Mouse (Mus musculus): ENCODE measurements around the gene Ankrd28.
"Not testable (repeated sequence)": the region's sequence is repeated elsewhere in the genome, so short reads cannot be mapped to it uniquely, and the experiment has no call there.

Gene Ankrd28

GRCm38 (mm10) chr14:31830571-31831369, at the start of gene Ankrd28:
Gene Ankrd28, minus strand, starts transcription at chr14:31830651.
- DNase-seq (ENCODE audit: low spot score in 2 of 2) = peak; percentile 94 to 95

- no peak for DNase-seq (ENCODE audit: low spot score in 2 of 2)
Observed at GRCm38 (mm10) chr14:31879456-31879855, 49.0 kb upstream of the Ankrd28 start.

- DNase-seq (ENCODE audit: low spot score in 2 of 2) = no peak
Observed at GRCm38 (mm10) chr14:31872130-31872529, 41.7 kb upstream of the Ankrd28 start.

- DNase-seq (ENCODE audit: low spot score in 2 of 2) = no peak
Observed at GRCm38 (mm10) chr14:31870436-31870835, 40.0 kb upstream of the Ankrd28 start.

GRCm38 (mm10) chr14:31868591-31868990, 38.1 kb upstream of the Ankrd28 start:
- no peak for DNase-seq (ENCODE audit: low spot score in 2 of 2)

- DNase-seq (ENCODE audit: low spot score in 2 of 2) = not testable (repeated sequence)
Observed at GRCm38 (mm10) chr14:31866366-31866765, 35.9 kb upstream of the Ankrd28 start.

GRCm38 (mm10) chr14:31858679-31859078, 28.2 kb upstream of the Ankrd28 start:
- no peak for DNase-seq (ENCODE audit: low spot score in 2 of 2)

GRCm38 (mm10) chr14:31857096-31857975, 26.9 kb upstream of the Ankrd28 start:
- no peak for DNase-seq (ENCODE audit: low spot score in 2 of 2)

- no peak for DNase-seq (ENCODE audit: low spot score in 2 of 2)
Observed at GRCm38 (mm10) chr14:31856007-31856406, 25.6 kb upstream of the Ankrd28 start.

- no peak for DNase-seq (ENCODE audit: low spot score in 2 of 2)
Observed at GRCm38 (mm10) chr14:31854667-31855066, 24.2 kb upstream of the Ankrd28 start.

- no peak for DNase-seq (ENCODE audit: low spot score in 2 of 2)
Observed at GRCm38 (mm10) chr14:31843571-31843970, 13.1 kb upstream of the Ankrd28 start.

GRCm38 (mm10) chr14:31832022-31832421, 1.6 kb upstream of the Ankrd28 start:
- no peak for DNase-seq (ENCODE audit: low spot score in 2 of 2)

GRCm38 (mm10) chr14:31831370-31831712, 890 bp upstream of the Ankrd28 start:
- DNase-seq (ENCODE audit: low spot score in 2 of 2) = no peak

- peak; percentile 63 to 66 for DNase-seq (ENCODE audit: low spot score in 2 of 2)
Observed at GRCm38 (mm10) chr14:31829761-31830562, 489 bp downstream of the Ankrd28 start.

GRCm38 (mm10) chr14:31827221-31827620, 3.2 kb downstream of the Ankrd28 start:
- no peak for DNase-seq (ENCODE audit: low spot score in 2 of 2)

- no peak for DNase-seq (ENCODE audit: low spot score in 2 of 2)
Observed at GRCm38 (mm10) chr14:31809942-31810341, 20.5 kb downstream of the Ankrd28 start.

- DNase-seq (ENCODE audit: low spot score in 2 of 2) = no peak
Observed at GRCm38 (mm10) chr14:31803791-31804190, 26.7 kb downstream of the Ankrd28 start.

- DNase-seq (ENCODE audit: low spot score in 2 of 2) = no peak
Observed at GRCm38 (mm10) chr14:31800976-31801375, 29.5 kb downstream of the Ankrd28 start.

GRCm38 (mm10) chr14:31800446-31800845, 30.0 kb downstream of the Ankrd28 start:
- no peak for DNase-seq (ENCODE audit: low spot score in 2 of 2)

- no peak for DNase-seq (ENCODE audit: low spot score in 2 of 2)
Observed at GRCm38 (mm10) chr14:31798937-31799336, 31.5 kb downstream of the Ankrd28 start.

- no peak for DNase-seq (ENCODE audit: low spot score in 2 of 2)
Observed at GRCm38 (mm10) chr14:31795535-31795934, 34.9 kb downstream of the Ankrd28 start.

GRCm38 (mm10) chr14:31794776-31795126, 35.7 kb downstream of the Ankrd28 start:
- no peak for DNase-seq (ENCODE audit: low spot score in 2 of 2)
